Mouse (Mus musculus) kidney, adult 2 months (tissue): ENCODE results near the gene Gxylt1. TPM values are rescaled to one million over a fixed set of nuclear protein-coding genes. Genes with fewer than 3 reads are reported as not detected.
"Not testable (repeated sequence)": the region's sequence is repeated elsewhere in the genome, so short reads cannot be mapped to it uniquely, and the experiment has no call there.

Source experiments
- DNase-seq: peaks from one replicate; pipeline ENCODE4 v3.0.0; 2021
- H3K27ac ChIP-seq: fragments of 200-500 bp; 2 replicates; pipeline ENCODE4 v1.5.1; 2012; ENCODE audit warnings: low read depth, low read length, control low read depth, inconsistent platforms; ENCODE audit not compliant: insufficient read depth
- H3K27me3 ChIP-seq: fragments of 200-500 bp; replicated peaks from 2 replicates; pipeline ENCODE4 v1.6.1; 2012; ENCODE audit warnings: mild to moderate bottlenecking, moderate library complexity, low read length, inconsistent platforms; ENCODE audit not compliant: control insufficient read depth, insufficient read depth
- H3K36me3 ChIP-seq: fragments of 200-500 bp; 2 replicates; pipeline ENCODE4 v1.6.1; 2012; ENCODE audit warnings: mild to moderate bottlenecking, moderate library complexity, low read length, inconsistent platforms; ENCODE audit not compliant: control insufficient read depth, insufficient read depth
- H3K4me1 ChIP-seq: fragments of 200-500 bp; 2 replicates; pipeline ENCODE4 v1.6.1; 2011; ENCODE audit warnings: low read length; ENCODE audit not compliant: control insufficient read depth, insufficient read depth
- H3K4me3 ChIP-seq: fragments of 200-500 bp; 2 replicates; pipeline ENCODE4 v1.5.1; 2011; ENCODE audit warnings: mild to moderate bottlenecking, low read depth, low read length, control low read depth; ENCODE audit not compliant: insufficient read depth
- CTCF ChIP-seq: fragments of 200-500 bp; conservative IDR thresholded peaks from 2 replicates; pipeline ENCODE4 v1.5.1; 2011; ENCODE audit warnings: low read depth, mild to moderate bottlenecking, control low read depth, low read length, moderate library complexity, mixed read lengths; ENCODE audit not compliant: insufficient read depth, insufficient read length
- POLR2A ChIP-seq: fragments of 200-500 bp; IDR thresholded peaks from one replicate; pipeline ENCODE4 v1.6.1; 2011; ENCODE audit warnings: low read depth, low read length, control low read depth
- WGBS: fragments of 180-500 bp; shearing (Covaris S2); methylation state at CpG from one replicate; pipeline ENCODE4 v1.1.7; 2018; 5-methylcytosine and 5-hydroxymethylcytosine counted together
- polyA plus RNA-seq: library from polyadenylated mRNA; depleted of rRNA; stranded (reverse); fragments of >200 nt; gene quantifications from 2 replicates; pipeline ENCODE4 v1.2.3, GENCODE M21; 2012; rRNA removed

The Gxylt1 gene
- polyA plus RNA-seq, result 2.5 and 4.1 TPM in 2 replicates

DNA sequence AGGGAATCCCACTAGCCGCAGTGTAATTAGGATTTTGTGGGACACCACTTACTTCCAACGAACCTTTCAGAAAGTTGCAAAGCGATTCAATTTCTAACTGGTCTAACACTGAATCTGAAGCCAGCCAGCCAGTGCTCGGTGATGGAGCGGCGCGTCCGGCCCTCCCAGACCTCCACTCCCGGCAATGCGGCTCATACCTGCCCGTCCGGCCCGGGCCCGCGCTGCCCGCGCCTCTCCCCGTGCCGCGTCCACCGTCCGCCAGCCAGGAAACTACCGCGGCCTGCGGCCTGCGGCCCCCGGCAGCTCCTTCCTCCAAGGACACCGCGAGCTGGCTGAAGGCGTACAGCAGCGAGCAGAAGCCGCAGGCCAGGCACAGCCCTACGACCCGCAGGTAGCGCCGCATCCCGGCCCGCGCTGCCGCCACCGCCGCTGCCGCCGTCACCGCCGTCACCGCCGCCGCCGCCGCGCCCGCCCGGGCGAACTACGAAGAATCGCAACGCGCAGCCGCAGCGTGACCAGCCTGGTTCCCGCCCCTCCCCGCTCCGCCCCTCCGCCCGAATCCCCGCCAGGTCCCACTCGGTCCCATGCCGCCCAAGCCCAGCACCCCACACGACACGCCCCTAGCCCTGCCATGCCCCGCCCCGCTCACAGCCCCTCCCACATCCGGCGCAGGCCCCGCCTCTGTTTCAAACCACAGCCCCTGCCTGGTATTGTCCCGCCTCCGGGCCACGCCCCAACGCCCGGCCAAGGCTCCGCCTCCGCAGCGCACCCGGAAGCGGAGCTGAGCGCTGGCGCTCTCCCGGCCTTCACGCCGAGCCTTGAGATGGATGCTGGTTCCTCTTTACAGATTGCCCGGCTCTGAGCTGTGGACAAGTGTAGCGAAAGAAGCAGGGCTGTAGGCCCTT is at the start of gene Gxylt1:
TSS of gene Gxylt1 (minus strand) at position 501 of the 905 bp plus-strand sequence.
- no peaks in the 10 kb centered on the region for H3K36me3 ChIP-seq
- TF ChIP-seq CTCF (no peak), POLR2A (peak; percentile 70)
- DNase-seq, result peak; percentile 100
- H3K4me3 ChIP-seq, result peak within 1 kb of the TSS; percentile 89
- no peaks in the 10 kb centered on the region for H3K27me3 ChIP-seq
- WGBS, result under 1% methylated on average over 82 of the region's 93 CpGs
- peak within 1 kb of the TSS; percentile 63 for H3K27ac ChIP-seq
- H3K4me1 ChIP-seq, result peaks cover 8% of the 10 kb centered on the region; the same call in 1 of the 2 replicates

DNA sequence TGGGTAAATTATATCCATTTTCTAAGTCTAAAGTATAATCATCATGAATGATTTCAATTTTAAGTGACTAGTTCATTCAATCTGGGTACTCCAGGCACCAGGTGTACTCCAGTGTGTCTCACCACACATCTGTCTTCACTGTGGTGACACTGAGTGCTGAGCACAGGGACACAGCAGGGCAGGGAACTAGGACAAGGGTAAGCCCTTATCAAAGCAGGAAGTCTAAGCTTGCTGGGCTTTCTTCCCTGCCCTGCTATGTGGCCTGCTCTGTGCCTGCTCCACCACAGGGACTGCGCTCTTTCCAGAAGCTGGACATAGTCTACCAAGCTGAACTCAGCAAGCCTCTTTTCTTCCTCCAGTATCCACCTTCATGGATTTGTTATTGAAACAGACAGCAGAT is 43.8 kb upstream of the Gxylt1 start:
- DNase-seq, result no peak
- Histone ChIP-seq H3K27ac (no peak overlapping the region), H3K4me1 (no peaks in the 10 kb centered on the region), H3K36me3 (no peaks in the 10 kb centered on the region), H3K27me3 (no peaks in the 10 kb centered on the region), H3K4me3 (no peak overlapping the region)
- TF ChIP-seq CTCF (no peak), POLR2A (no peak)
- 84% methylated on average over 1 of the region's 1 CpGs for WGBS

GRCm38 (mm10) chr15:93310304-93310703 is 35.3 kb upstream of the Gxylt1 start:
- H3K27ac ChIP-seq, H3K4me1 ChIP-seq, DNase-seq, H3K36me3 ChIP-seq, H3K27me3 ChIP-seq, H3K4me3 ChIP-seq: not testable (repeated sequence)
- whole genome bisulfite sequencing, result 100% methylated on average over 4 of the region's 4 CpGs

DNA sequence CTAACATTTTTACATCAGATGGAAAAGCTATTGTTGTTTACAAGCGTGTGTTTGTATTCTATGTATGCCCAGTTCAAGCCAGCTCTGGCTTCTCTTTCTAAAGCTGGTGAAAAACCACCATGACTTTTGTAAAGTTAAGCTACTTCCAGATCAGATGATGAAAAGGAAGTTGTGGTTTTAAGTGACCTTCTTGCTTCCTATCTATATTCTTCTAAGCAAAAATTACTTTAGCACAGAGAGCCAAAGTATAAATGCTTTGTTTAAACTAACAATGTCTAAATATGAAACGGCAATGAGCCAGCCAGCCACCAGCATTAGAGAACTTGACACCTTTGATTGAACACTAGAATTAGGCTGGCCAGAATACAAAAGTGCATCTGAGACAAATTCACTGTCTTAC is 23.2 kb upstream of the Gxylt1 start:
- no peak for DNase-seq
- TF ChIP-seq POLR2A (no peak), CTCF (no peak)
- no peak overlapping the region for H3K4me3 ChIP-seq
- H3K27me3 ChIP-seq, result no peaks in the 10 kb centered on the region
- H3K36me3 ChIP-seq, result no peaks in the 10 kb centered on the region
- 82% methylated on average over 2 of the region's 2 CpGs for WGBS
- no peaks in the 10 kb centered on the region for H3K4me1 ChIP-seq
- H3K27ac ChIP-seq, result no peak overlapping the region

- TF ChIP-seq CTCF (no peak), POLR2A (no peak)
- Histone ChIP-seq H3K27ac (no peak overlapping the region), H3K4me1 (no peaks in the 10 kb centered on the region), H3K27me3 (no peaks in the 10 kb centered on the region), H3K36me3 (no peaks in the 10 kb centered on the region), H3K4me3 (no peak overlapping the region)
- DNase-seq, result no peak
- 73% methylated on average over 11 of the region's 11 CpGs for WGBS
Observed at GRCm38 (mm10) chr15:93294483-93294882, 19.5 kb upstream of the Gxylt1 start.

DNA sequence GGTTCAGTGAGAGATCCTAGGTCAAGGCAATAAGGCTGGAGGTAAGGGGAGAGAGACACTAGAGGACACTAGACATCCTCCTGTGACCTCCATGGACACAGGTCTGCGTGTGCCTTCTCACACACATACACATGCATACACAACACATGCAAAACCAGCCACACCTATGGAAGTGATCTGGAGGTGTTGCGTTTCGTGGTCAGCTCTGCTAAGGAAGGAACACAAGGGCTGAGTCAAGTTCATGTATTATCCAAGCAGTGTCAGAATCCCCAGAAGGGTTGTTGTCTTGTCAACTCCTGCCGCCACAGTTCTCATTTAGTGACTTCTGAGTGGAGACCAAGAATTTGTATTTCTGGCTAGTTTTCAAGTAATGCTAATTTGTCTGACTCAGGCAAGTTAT is 13.3 kb upstream of the Gxylt1 start:
- no peak overlapping the region for H3K27ac ChIP-seq
- 81% methylated on average over 4 of the region's 4 CpGs for WGBS

GRCm38 (mm10) chr15:93287628-93288027 is 12.6 kb upstream of the Gxylt1 start:
- no peak overlapping the region for H3K27ac ChIP-seq
- H3K36me3 ChIP-seq, result no peaks in the 10 kb centered on the region
- no peak for TF ChIP-seq POLR2A
- TF ChIP-seq CTCF, result no peak
- WGBS, result 74% methylated on average over 2 of the region's 2 CpGs
- no peaks in the 10 kb centered on the region for H3K27me3 ChIP-seq
- no peaks in the 10 kb centered on the region for H3K4me1 ChIP-seq
- no peak overlapping the region for H3K4me3 ChIP-seq
- DNase-seq, result no peak

More for the DNA sequence above, 13.3 kb upstream of the Gxylt1 start:
- no peak for DNase-seq
- Histone ChIP-seq H3K4me1 (no peaks in the 10 kb centered on the region), H3K4me3 (no peak overlapping the region), H3K36me3 (no peaks in the 10 kb centered on the region), H3K27me3 (no peaks in the 10 kb centered on the region)
- no peak for TF ChIP-seq CTCF
- TF ChIP-seq POLR2A, result no peak
